Mouse (Mus musculus) cerebellum, postnatal 25 days (tissue): Measurements from ENCODE around the gene Isg15.

Source experiments
- DNase-seq, 2 experiments: peaks; one replicate each; pipeline ENCODE4 v3.0.0; 2021; ENCODE audit warnings: mixed read lengths in 2 of 2

The Isg15 gene

DNA sequence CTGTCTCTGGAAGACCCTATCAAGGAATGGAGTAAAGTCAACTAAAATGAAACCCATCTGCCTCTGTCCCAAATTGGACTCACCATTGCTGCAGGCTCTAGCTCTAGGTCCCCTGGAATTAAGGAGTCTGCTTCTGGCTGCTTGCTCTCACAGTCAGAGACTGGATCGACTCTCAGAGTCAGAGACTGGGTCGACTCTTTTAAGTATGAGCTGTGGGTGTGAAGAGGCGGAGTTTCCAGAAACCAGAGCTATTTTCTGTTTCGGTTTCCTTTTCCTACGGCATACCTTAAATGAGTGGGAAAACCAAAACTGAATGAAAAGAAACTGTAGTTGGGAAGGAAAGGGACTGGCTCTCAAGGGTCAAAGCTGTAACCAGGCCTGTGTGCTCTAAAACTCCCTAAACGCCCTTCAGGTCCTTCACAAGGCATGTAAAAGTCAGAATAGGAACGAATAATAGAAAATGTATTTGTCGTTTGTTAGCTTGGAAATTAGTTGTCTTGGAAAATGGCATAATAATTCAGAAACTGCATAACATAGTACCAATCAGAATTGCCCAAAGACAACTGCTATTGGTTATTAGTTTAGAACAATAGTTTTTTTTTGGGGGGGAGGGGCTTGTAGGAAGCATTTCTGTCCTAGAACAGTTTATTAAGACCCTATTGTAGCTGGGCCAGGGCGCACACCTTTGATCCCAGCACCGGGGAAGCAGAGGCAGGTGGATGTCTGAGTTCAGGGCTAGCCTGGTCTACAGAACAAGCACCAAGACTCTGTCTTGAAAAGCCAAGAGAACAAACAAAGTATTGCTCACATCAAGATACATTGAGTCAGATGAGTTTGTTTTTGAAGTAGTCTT lies at the start of gene Isg15:
Gene Isg15, minus strand, starts transcription at position 196 of the 853 bp plus-strand sequence.
- DNase-seq = no peak

DNA sequence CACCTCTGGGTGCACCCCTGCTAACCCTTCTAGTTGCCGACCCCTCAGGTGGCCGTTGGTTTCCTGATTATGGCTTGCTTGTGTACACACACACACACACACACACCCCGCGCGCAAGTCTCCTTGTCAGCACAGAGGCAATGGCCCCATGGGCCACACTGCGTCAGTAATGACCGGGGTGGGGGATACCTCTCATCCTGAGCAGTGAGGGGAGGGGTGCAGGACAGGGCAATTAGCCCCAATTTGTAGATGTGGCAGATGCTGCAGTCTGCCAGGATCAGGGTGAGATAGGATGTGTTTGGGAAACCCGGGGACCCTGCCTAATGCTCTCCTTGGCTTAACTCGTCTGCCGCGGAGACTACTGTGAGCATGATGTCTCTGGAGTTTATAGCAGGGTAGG lies 48.9 kb upstream of the Isg15 start:
- DNase-seq = no peak

DNA sequence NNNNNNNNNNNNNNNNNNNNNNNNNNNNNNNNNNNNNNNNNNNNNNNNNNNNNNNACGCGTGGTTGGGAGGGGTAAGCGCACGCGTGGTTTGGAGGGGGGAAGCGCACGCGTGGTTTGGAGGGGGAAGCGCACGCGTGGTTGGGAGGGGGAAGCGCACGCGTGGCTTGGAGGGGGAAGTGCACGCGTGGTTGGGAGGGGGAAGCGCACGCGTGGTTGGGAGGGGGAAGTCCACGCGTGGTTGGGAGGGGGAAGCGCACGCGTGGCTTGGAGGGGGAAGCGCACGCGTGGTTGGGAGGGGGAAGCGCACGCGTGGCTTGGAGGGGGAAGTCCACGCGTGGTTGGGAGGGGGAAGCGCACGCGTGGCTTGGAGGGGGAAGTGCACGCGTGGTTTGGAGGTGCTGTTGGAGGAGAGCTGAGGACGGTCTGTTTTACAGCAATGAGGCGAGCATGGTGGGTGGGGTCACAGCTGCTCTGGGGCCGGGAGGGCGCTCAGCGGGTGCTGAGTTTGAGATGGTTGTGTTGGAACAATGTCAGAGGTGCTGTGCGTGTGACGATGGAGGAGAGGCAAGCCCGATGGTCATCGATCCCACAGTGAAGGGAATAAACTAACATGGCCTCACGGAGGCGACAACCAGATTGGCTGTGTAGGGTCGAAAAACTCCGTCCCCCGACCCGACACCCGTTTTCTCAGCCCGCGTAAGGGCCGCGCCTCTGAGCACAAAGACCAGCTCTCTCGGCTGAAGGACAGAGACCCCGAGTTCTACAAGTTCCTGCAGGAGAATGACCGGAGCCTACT lies 36.2 kb upstream of the Isg15 start:
- DNase-seq = peak in 1 of 2 experiments; percentile 42

DNA sequence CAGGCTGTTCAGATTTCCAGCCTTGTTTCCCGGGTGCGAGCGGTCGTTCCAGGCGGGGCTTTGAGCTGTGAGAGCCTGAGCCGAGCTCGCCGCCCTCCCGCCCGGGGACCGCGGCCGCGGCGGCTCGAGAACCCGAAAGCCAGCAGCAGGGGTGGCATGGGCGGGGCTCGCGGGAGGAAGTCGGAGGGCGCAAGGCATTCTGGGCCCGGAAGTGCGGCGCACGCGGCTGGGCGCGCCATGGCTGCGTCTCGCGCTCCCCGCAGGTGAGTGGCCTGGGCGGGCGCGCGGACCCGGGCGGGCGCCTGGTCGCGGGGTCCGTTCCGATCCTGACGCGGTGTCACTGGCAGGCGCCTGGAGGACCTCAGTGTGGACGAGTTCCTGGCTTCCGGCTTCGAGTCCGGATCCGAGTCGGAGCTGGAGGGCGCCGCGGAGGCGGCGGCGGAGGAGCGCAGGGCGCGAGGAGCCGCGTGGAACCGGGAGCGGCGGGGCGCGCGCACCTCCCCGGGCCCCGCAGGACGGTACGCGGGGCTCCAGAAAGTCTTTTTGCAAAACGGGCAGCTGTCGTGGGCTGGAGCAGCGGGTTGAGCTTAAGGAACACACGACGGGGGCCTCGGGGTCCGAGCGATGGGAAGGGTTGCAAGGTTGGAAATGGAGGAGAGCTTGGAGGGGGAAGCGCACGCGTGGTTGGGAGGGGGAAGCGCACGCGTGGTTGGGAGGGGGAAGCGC lies 35.4 kb upstream of the Isg15 start, which contains the start of gene Noc2l:
Gene Noc2l, plus strand, starts transcription at position 203 of the 726 bp plus-strand sequence.
- peak; percentile 94 to 97 for DNase-seq

DNA sequence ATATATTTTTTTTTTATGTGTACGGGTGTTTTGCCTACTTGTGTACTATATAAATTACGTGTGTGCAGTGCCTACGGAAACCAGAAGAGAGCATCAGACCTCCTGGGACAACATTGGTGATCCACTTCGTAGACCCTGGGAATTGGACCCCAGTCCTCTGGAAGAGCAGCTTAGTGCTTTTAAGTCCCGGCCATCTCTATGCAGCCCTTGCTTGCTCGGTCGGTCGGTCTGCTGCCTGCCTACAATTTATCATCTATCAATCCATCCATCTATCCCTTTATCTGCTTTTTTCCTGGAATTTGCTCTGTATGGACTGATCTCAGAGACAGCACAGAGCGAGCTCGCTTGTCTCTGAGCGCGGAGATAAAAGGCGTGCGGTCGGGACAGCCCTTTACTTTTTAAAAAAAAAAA lies 34.7 kb upstream of the Isg15 start:
- peak in 1 of 2 experiments; percentile 45 for DNase-seq

DNA sequence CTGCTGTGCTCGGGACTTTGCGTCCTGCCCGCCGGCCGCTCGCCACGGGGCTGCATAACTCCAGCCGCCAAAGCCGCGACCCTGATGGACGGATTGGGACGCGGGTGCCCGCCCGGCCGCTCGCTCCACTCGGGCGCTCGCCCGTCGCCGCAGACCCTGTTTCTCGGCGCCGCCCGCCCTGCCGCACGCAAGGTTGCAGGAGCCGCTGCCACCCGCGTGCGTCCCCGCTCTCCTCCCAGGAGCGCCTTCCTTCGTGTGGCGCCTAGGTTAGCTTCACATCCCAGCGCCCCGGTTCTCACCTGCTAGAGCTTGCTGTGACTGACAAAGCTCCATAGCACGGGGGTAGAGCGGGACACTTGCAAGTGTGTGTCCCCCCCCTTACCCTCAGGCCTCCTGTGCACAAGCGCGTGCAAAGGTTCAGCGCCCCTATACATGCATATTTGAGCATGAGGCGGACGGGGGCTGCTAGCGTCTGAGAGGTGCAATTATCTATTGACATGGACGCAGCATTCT lies 34.1 kb upstream of the Isg15 start, which contains the start of gene Plekhn1:
Gene Plekhn1, minus strand, starts transcription at position 157 of the 513 bp plus-strand sequence.
- peak; percentile 88 to 93 for DNase-seq

DNA sequence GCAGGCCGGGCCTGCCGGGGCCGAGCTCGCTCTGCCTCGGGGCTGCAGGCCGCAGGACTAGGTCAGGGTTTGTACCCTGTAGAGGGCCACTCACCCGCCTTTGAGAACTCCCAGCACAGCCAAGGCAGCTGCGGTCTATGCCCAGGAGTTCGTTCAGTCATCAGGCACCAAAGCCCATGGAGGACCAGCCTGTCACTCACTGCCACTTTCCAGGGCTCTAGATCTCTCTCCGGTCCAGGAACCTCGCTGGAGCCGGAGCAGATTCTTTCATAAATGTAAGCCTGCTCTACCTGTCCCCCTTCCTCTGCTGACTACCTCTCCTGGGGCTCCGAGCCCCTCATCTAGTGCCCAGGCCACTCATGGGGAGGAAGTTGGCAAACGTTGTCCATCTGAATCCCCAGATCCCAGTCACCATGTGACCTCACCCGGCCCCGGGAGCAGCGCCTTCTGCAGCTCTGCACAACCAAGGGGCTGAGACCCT lies 33.4 kb upstream of the Isg15 start:
- peak; percentile 53 to 63 for DNase-seq

- no peak for DNase-seq
Measured at GRCm38 (mm10) chr4:156228393-156229024, 27.9 kb upstream of the Isg15 start.

DNA sequence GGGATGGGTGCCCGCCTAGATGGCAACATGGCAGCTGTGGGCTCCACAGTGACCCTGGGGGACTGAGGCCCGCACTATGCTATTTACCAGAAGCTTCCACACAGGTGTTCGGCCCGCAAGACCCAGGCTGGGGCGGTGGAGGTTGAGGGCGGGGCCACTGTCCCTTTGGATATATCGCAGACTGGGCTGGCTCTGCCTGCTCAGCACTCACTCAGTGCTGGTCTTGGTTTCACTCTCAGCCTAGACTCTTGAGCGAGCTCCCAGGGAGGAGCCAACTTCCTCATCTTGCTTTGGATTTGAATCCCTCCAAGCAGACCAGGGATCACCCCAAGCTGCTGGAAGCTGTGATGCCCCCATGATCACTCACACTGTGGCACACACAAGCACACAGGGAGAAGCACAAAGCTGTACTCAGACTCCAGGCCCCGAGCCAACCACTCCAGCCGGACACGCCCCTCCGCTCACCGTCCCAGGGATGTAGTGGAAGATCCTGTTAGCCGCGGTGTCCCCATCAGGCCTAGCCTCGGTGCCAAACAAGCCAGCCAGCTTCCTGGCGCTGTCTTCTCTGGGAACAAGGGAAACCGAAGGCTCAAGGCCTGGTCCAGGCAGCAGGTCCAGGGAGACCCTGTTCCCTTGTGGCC lies 27.3 kb upstream of the Isg15 start:
- no peak for DNase-seq

- no peak for DNase-seq
Measured at GRCm38 (mm10) chr4:156224276-156224675, 23.7 kb upstream of the Isg15 start.

GRCm38 (mm10) chr4:156219936-156220335 lies 19.3 kb upstream of the Isg15 start:
- no peak for DNase-seq

DNA sequence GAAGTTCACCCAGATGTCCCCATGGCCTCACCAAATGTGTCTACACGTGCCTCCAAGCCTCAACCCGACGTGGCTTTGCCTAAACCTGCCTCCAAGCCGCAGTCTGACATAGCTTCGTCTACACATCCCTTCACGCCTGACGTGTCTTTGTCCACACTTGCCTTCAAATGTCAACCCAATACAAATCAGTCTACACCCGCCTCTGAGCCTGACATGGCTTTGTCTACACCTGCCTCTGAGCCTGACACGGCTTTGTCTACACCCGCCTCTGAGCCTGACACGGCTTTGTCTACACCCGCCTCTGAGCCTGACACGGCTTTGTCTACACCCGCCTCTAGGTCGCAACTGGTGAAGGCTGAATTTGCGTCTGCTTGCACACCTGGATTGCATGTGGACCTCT lies 17.2 kb upstream of the Isg15 start:
- DNase-seq = peak; percentile 41 to 42

DNA sequence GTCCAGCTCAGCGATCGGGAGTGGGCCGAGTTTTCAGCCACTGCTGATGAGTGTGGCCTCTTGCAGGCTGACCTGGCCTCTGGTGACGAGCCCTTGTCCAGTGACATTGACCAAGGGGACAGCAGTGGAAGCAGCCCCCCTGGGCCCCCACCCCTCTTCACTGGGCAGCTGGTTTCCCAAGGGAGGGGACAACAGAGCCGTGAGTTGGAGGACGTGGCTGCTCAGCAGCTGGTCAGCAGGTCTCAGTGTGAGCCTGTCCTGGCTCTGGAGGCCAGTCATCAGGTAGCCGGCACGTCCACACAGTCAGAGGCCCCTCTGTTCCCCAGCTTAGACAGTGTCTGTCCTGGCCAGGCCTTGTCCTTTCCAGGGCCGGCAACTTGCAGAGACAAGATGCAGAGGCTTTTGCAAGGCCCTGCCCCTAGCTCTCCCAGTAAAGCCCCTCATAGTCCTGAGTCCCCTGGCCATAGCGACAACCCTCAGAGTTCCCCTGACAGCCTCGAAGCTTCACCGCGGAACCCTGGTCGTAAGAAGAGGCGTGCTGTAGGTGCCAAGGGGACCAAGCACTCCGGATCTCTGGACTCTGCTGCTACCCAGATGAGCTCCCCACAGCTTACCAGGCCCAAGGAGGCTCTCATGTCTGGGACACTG lies 16.5 kb upstream of the Isg15 start:
- DNase-seq = peak in 1 of 2 experiments; percentile 56

- DNase-seq = no peak
Measured at GRCm38 (mm10) chr4:156216196-156216595, 15.6 kb upstream of the Isg15 start.

DNA sequence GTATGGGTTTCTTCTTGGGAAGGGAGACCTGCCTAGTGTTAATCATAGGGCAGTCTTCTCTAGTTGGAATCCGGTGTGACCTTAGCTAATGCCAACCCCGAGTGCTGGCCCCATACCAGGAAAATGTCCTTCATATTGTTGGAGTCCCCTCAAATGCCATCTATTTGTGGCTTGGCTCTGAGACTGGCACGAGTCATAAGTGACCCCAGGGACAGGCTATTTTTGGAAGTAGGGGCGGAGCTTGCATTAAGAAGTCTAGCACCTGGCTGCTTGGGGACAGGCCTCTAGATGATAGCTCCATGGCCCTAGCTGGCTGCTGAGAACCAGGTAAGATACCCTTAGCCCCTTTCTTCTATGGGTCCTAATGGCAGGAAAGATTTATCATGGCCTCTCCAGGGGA lies 15.0 kb upstream of the Isg15 start, which contains the start of gene Perm1:
Gene Perm1, plus strand, starts transcription at position 220 of the 400 bp plus-strand sequence.
- peak in 1 of 2 experiments; percentile 77 for DNase-seq

DNA sequence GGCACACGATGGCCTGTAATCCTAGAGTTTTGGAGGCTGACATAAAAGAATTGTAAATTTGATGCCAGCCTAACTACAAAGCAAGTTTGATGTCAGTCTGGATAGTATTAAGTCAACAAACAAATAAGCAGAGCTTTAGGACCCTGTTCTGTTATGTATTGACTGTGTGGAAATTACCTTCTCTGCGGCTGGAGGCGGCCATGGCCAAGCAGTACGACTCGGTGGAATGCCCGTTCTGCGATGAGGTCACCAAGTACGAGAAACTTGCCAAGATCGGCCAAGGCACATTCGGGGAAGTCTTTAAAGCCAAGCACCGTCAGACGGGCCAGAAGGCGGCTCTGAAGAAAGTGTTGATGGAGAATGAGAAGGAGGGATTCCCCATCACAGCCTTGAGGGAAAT lies 12.5 kb upstream of the Isg15 start:
- no peak for DNase-seq

DNA sequence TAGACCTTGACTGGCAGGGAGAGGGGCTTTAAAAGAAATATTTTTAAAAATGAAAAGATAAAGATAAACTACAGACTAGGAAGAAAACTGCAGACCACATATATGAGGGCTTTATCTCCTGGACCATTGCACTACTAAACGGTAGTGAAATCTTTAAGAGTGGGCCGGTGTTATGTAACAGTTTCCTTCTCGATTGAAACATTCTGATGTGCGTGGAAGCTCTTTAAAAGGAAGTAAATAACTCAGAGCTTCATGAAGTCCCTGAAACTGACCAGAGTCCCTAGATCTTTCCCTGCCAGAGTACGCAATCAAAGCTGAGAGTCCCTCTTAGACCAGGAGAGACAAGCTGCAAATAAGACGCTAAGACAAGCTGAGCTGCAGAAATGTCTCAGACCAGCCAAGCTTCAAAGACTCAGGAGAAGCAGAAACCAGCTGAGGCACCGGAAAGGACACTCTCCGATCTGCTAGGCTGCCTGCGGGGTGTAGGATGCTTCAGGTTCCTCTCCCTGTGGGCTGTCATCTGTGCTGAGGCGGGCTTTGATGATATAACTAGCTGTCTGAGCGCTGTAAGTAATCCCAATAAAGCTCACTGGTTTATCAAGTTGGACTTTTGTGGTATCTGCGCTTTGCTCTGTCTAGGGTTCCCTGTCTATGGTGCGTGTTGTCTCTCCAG lies 9.5 kb upstream of the Isg15 start:
- no peak for DNase-seq

DNA sequence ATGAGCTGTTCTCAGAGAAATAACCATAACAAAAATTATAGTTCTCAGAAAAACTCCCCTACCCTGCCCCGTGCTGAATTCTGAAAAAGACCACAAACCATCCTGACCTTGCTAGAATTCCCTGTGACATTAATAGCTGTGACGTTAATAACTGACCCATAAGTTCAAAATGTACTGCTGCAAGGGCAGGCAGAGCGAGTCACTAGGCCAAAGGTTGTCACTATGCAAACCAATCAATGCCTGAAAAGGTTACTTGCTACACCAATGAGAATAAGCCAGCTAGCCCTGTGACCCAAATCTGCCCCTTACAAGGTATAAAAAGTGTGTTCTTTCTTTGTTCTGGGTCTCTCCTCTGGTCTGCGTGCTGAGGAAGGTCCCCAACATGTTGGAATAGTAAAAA lies 8.3 kb upstream of the Isg15 start:
- no peak for DNase-seq

DNA sequence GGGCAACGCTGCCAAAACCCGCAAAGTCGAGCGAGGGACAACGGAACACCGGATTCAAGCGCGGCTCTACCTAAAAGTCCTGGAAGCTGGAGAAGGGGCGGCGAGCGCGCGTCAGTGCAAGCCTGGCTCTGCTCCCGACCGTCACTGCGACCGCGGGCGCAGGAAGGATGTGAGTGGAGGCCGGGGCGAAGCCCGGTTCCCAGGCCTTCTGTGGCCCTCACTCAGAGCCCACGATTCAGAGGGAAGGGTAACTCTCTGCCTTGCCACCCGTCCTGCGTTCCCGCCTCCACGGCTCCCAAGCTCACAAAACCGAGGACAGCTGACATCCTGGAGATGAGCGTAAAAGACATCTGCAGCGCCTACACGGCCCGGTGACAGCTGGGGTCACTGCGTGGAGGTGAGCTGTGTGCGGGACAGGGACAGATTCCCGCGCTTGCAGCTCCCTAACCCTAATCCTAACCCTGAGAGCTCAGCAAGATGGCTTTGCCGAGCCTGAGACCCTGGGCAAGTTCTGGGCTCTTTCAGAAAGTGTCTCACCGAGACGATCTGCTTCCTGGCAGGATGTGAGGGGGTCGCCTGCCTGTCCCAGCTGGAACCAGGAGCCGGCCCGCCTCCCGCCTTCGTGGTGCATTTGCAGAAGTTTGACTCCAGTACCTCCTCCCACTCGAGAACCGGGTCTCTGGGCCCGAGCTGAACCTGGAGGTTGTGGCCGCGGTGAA lies 3.0 kb upstream of the Isg15 start:
- DNase-seq = peak; percentile 33 to 48

GRCm38 (mm10) chr4:156203001-156203412 lies 2.4 kb upstream of the Isg15 start, which contains the start of gene AW011738:
TSS of gene AW011738 (plus strand) at chr4:156203304.
- peak; percentile 74 to 86 for DNase-seq
